Mouse (Mus musculus) hindbrain, embryonic 13.5 days (tissue): ENCODE measurements at regions not wholly inside any gene's neighbourhood (a gene's known extent, or its start where the extent isn't known, plus 50 kb on each side); places are given as distances from the start of the nearest gene placed in this dataset.

ENCODE experiments used
- ATAC-seq: fragments of 200-750 bp; cut with Nextera tagmentation; 2 replicates; pipeline ENCODE4 v1.8.0; 2017; ENCODE audit warnings: moderate TSS enrichment; ENCODE audit not compliant: low FRiP score
- H3K27ac ChIP-seq: fragments of 300-500 bp; sonication (generic); 2 replicates; pipeline ENCODE4 v1.5.1; 2015; ENCODE audit warnings: inconsistent platforms, mild to moderate bottlenecking, moderate library complexity
- H3K27me3 ChIP-seq: fragments of 300-500 bp; sonication (generic); 2 replicates; pipeline ENCODE4 v1.6.1; 2015; ENCODE audit warnings: mild to moderate bottlenecking, inconsistent platforms
- H3K36me3 ChIP-seq: fragments of 300-500 bp; sonication (generic); 2 replicates; pipeline ENCODE4 v1.6.1; 2015; ENCODE audit warnings: mild to moderate bottlenecking, inconsistent platforms
- H3K4me1 ChIP-seq: fragments of 300-500 bp; sonication (generic); replicated peaks from 2 replicates; pipeline ENCODE4 v1.6.1; 2015; ENCODE audit warnings: inconsistent platforms
- H3K4me2 ChIP-seq: fragments of 300-500 bp; sonication (generic); 2 replicates; pipeline ENCODE4 v1.6.1; 2015; ENCODE audit warnings: inconsistent platforms, mild to moderate bottlenecking, moderate library complexity
- H3K4me3 ChIP-seq: fragments of 300-500 bp; sonication (generic); 2 replicates; pipeline ENCODE4 v1.5.1; 2015; ENCODE audit warnings: mild to moderate bottlenecking, inconsistent platforms
- H3K9ac ChIP-seq: fragments of 300-500 bp; sonication (generic); 2 replicates; pipeline ENCODE4 v1.6.1; 2015; ENCODE audit warnings: mild to moderate bottlenecking, inconsistent platforms
- H3K9me3 ChIP-seq: fragments of 300-500 bp; sonication (generic); 2 replicates; pipeline ENCODE4 v1.6.1; 2016; ENCODE audit warnings: inconsistent platforms
- WGBS: fragments of 180-500 bp; shearing (Covaris S2); methylation state at CpG from one replicate; pipeline ENCODE4 v1.1.7; 2015; 5-methylcytosine and 5-hydroxymethylcytosine counted together

GRCm38 (mm10) chr10:37227889-37228288, 89.2 kb upstream of the Marcks start:
- ATAC-seq: no peak

GRCm38 (mm10) chr10:37221730-37222129, 83.0 kb upstream of the Marcks start:
- WGBS: 89% methylated on average over 6 of the region's 6 CpGs
- no peak for ATAC-seq

More at GRCm38 (mm10) chr10:37227889-37228288, 89.2 kb upstream of the Marcks start:
- Histone ChIP-seq H3K9ac (no peak overlapping the region), H3K4me2 (no peak overlapping the region), H3K27ac (no peak overlapping the region), H3K4me3 (no peak overlapping the region), H3K27me3 (no peaks in the 10 kb centered on the region), H3K36me3 (no peaks in the 10 kb centered on the region), H3K9me3 (no peaks in the 10 kb centered on the region), H3K4me1 (peaks cover 7% of the 10 kb centered on the region)
- WGBS: 89% methylated on average over 3 of the region's 3 CpGs

GRCm38 (mm10) chr10:37220434-37220833, 81.7 kb upstream of the Marcks start:
- ATAC-seq: no peak
- Histone ChIP-seq H3K36me3 (no peaks in the 10 kb centered on the region), H3K9me3 (no peaks in the 10 kb centered on the region), H3K4me3 (no peak overlapping the region), H3K4me2 (no peak overlapping the region), H3K9ac (no peak overlapping the region), H3K27me3 (no peaks in the 10 kb centered on the region), H3K27ac (no peak overlapping the region), H3K4me1 (no peaks in the 10 kb centered on the region)
- 64% methylated on average over 3 of the region's 3 CpGs for WGBS

More at GRCm38 (mm10) chr10:37221730-37222129, 83.0 kb upstream of the Marcks start:
- no peaks in the 10 kb centered on the region for H3K36me3 ChIP-seq
- no peaks in the 10 kb centered on the region for H3K4me1 ChIP-seq
- H3K9ac ChIP-seq: no peak overlapping the region
- no peak overlapping the region for H3K4me3 ChIP-seq
- H3K27ac ChIP-seq: no peak overlapping the region
- H3K4me2 ChIP-seq: no peak overlapping the region
- H3K27me3 ChIP-seq: no peaks in the 10 kb centered on the region
- no peaks in the 10 kb centered on the region for H3K9me3 ChIP-seq

GRCm38 (mm10) chr10:37219936-37220335, 81.2 kb upstream of the Marcks start:
- Histone ChIP-seq H3K4me2 (no peak overlapping the region), H3K9me3 (no peaks in the 10 kb centered on the region), H3K27me3 (no peaks in the 10 kb centered on the region), H3K9ac (no peak overlapping the region), H3K27ac (no peak overlapping the region), H3K36me3 (no peaks in the 10 kb centered on the region), H3K4me1 (no peaks in the 10 kb centered on the region), H3K4me3 (no peak overlapping the region)
- WGBS: 68% methylated on average over 4 of the region's 4 CpGs
- ATAC-seq: no peak

GRCm38 (mm10) chr10:37219381-37219780, 80.7 kb upstream of the Marcks start:
- Histone ChIP-seq H3K4me2 (no peak overlapping the region), H3K36me3 (no peaks in the 10 kb centered on the region), H3K27me3 (no peaks in the 10 kb centered on the region), H3K9me3 (no peaks in the 10 kb centered on the region), H3K4me1 (no peaks in the 10 kb centered on the region), H3K9ac (no peak overlapping the region), H3K27ac (no peak overlapping the region), H3K4me3 (no peak overlapping the region)
- 92% methylated on average over 1 of the region's 1 CpGs for WGBS
- ATAC-seq: no peak

GRCm38 (mm10) chr10:37214656-37215055, 75.9 kb upstream of the Marcks start:
- H3K4me1 ChIP-seq: no peaks in the 10 kb centered on the region
- 71% methylated on average over 5 of the region's 5 CpGs for whole genome bisulfite sequencing
- ATAC-seq: no peak

GRCm38 (mm10) chr10:37212350-37213035, 73.8 kb upstream of the Marcks start:
- Histone ChIP-seq H3K9ac (no peak overlapping the region), H3K27ac (no peak overlapping the region), H3K27me3 (no peaks in the 10 kb centered on the region), H3K4me3 (no peak overlapping the region), H3K4me1 (no peaks in the 10 kb centered on the region), H3K4me2 (no peak overlapping the region), H3K36me3 (no peaks in the 10 kb centered on the region), H3K9me3 (no peaks in the 10 kb centered on the region)
- WGBS: 31% methylated on average over 1 of the region's 1 CpGs
- no peak for ATAC-seq

More at GRCm38 (mm10) chr10:37214656-37215055, 75.9 kb upstream of the Marcks start:
- Histone ChIP-seq H3K36me3 (no peaks in the 10 kb centered on the region), H3K4me3 (no peak overlapping the region), H3K4me2 (no peak overlapping the region), H3K9ac (no peak overlapping the region), H3K9me3 (no peaks in the 10 kb centered on the region), H3K27ac (no peak overlapping the region), H3K27me3 (no peaks in the 10 kb centered on the region)

- H3K9ac ChIP-seq: no peak overlapping the region
- H3K4me3 ChIP-seq: no peak overlapping the region
- H3K4me1 ChIP-seq: no peaks in the 10 kb centered on the region
- H3K27me3 ChIP-seq: no peaks in the 10 kb centered on the region
- ATAC-seq: no peak
- no peaks in the 10 kb centered on the region for H3K9me3 ChIP-seq
- no peak overlapping the region for H3K27ac ChIP-seq
- WGBS: 92% methylated on average over 3 of the region's 3 CpGs
- H3K36me3 ChIP-seq: no peaks in the 10 kb centered on the region
- H3K4me2 ChIP-seq: no peak overlapping the region
Observed at GRCm38 (mm10) chr10:37211305-37211704, 72.6 kb upstream of the Marcks start.

- H3K4me1 ChIP-seq: no peaks in the 10 kb centered on the region
- H3K4me2 ChIP-seq: no peak overlapping the region
- H3K27me3 ChIP-seq: no peaks in the 10 kb centered on the region
- no peaks in the 10 kb centered on the region for H3K9me3 ChIP-seq
- no peak overlapping the region for H3K27ac ChIP-seq
- H3K9ac ChIP-seq: no peak overlapping the region
- no peak overlapping the region for H3K4me3 ChIP-seq
- ATAC-seq: no peak
- no peaks in the 10 kb centered on the region for H3K36me3 ChIP-seq
- 93% methylated on average over 1 of the region's 1 CpGs for WGBS
Observed at GRCm38 (mm10) chr10:37210223-37210622, 71.5 kb upstream of the Marcks start.

GRCm38 (mm10) chr10:37206986-37207385, 68.3 kb upstream of the Marcks start:
- H3K27ac ChIP-seq: no peak overlapping the region
- no peaks in the 10 kb centered on the region for H3K27me3 ChIP-seq
- no peak overlapping the region for H3K9ac ChIP-seq
- no peak overlapping the region for H3K4me3 ChIP-seq
- H3K36me3 ChIP-seq: no peaks in the 10 kb centered on the region
- no peak overlapping the region for H3K4me2 ChIP-seq
- no peak for ATAC-seq
- H3K9me3 ChIP-seq: no peaks in the 10 kb centered on the region
- no peaks in the 10 kb centered on the region for H3K4me1 ChIP-seq
- WGBS: 88% methylated on average over 1 of the region's 1 CpGs

- H3K4me1 ChIP-seq: no peaks in the 10 kb centered on the region
- H3K36me3 ChIP-seq: no peaks in the 10 kb centered on the region
- no peak for ATAC-seq
- H3K27me3 ChIP-seq: no peaks in the 10 kb centered on the region
- no peak overlapping the region for H3K27ac ChIP-seq
- no peak overlapping the region for H3K4me2 ChIP-seq
- no peak overlapping the region for H3K9ac ChIP-seq
- 86% methylated on average over 4 of the region's 4 CpGs for whole genome bisulfite sequencing
- no peak overlapping the region for H3K4me3 ChIP-seq
- no peaks in the 10 kb centered on the region for H3K9me3 ChIP-seq
Observed at GRCm38 (mm10) chr10:37206546-37206945, 67.8 kb upstream of the Marcks start.

- no peak for ATAC-seq
- Histone ChIP-seq H3K4me1 (no peaks in the 10 kb centered on the region), H3K9me3 (no peaks in the 10 kb centered on the region), H3K9ac (no peak overlapping the region), H3K36me3 (no peaks in the 10 kb centered on the region), H3K4me2 (no peak overlapping the region), H3K4me3 (no peak overlapping the region), H3K27me3 (no peaks in the 10 kb centered on the region), H3K27ac (no peak overlapping the region)
- 93% methylated on average over 1 of the region's 1 CpGs for WGBS
Observed at GRCm38 (mm10) chr10:37203709-37204108, 65.0 kb upstream of the Marcks start.

- Histone ChIP-seq H3K4me1 (no peaks in the 10 kb centered on the region), H3K4me2 (no peak overlapping the region), H3K9ac (no peak overlapping the region), H3K36me3 (no peaks in the 10 kb centered on the region), H3K27ac (no peak overlapping the region), H3K9me3 (no peaks in the 10 kb centered on the region), H3K4me3 (no peak overlapping the region), H3K27me3 (no peaks in the 10 kb centered on the region)
- 89% methylated on average over 13 of the region's 13 CpGs for WGBS
- ATAC-seq: no peak
Observed at GRCm38 (mm10) chr10:37194798-37195453, 56.2 kb upstream of the Marcks start.
